Mouse (Mus musculus) MEL (cell line): ENCODE data around the gene Ube2q1. TPM values are rescaled to one million over a fixed set of nuclear protein-coding genes. Genes with fewer than 3 reads are reported as not detected.

Experiments used
- DNase-seq: peaks from one replicate; pipeline ENCODE4 v3.0.0; 2011; ENCODE audit warnings: low read depth, low spot score
- H3K27ac ChIP-seq: 2 replicates; pipeline ENCODE4 v1.5.1; 2012; ENCODE audit warnings: low read depth, mild to moderate bottlenecking, control low read depth, low read length, moderate library complexity; ENCODE audit not compliant: control insufficient read depth
- H3K27me3 ChIP-seq, 2 experiments: fragments of 150-350 bp in 1 of 2; sonication (generic) in 1 of 2; 2 replicates each; pipeline ENCODE4 v1.6.1; 2012; ENCODE audit warnings: low read length in 2 of 2, mild to moderate bottlenecking in 2 of 2, improper control_type of control experiment in 1 of 2, moderate library complexity in 1 of 2; ENCODE audit not compliant: insufficient read depth in 2 of 2, control insufficient read depth in 1 of 2
- H3K36me3 ChIP-seq, 2 experiments: 2 replicates each; pipeline ENCODE4 v1.6.1; 2012 to 2014; ENCODE audit warnings: low read length in 2 of 2, improper control_type of control experiment in 1 of 2, inconsistent platforms in 1 of 2, mild to moderate bottlenecking in 1 of 2; ENCODE audit not compliant: insufficient read depth in 2 of 2, control insufficient read depth in 1 of 2
- H3K4me1 ChIP-seq, 2 experiments: fragments of 150-350 bp in 1 of 2; sonication (generic) in 1 of 2; 2 replicates each; pipeline ENCODE4 v1.6.1; 2012; ENCODE audit warnings: low read length in 2 of 2, improper control_type of control experiment in 1 of 2, mild to moderate bottlenecking in 1 of 2; ENCODE audit not compliant: insufficient read depth in 2 of 2, control insufficient read depth in 1 of 2
- H3K4me3 ChIP-seq, 2 experiments: fragments of 150-350 bp in 1 of 2; sonication (generic) in 1 of 2; 2 replicates each; pipeline ENCODE4 v1.5.1; 2012; ENCODE audit warnings: low read depth in 2 of 2, low read length in 2 of 2, mild to moderate bottlenecking in 2 of 2, moderate library complexity in 2 of 2, control low read depth in 1 of 2, improper control_type of control experiment in 1 of 2; ENCODE audit not compliant: control insufficient read depth in 1 of 2, insufficient read depth in 1 of 2
- H3K79me2 ChIP-seq: 2 replicates; pipeline ENCODE4 v1.6.1; 2012; ENCODE audit warnings: mild to moderate bottlenecking, low read length, moderate library complexity; ENCODE audit not compliant: control insufficient read depth, poor library complexity, insufficient read depth
- H3K9ac ChIP-seq: 2 replicates; pipeline ENCODE4 v1.6.1; 2012; ENCODE audit warnings: low read depth, mild to moderate bottlenecking, control low read depth, low read length, moderate library complexity; ENCODE audit not compliant: control insufficient read depth, poor library complexity, severe bottlenecking
- H3K9me3 ChIP-seq: fragments of 150-350 bp; sonication (generic); replicated peaks from 2 replicates; pipeline ENCODE4 v1.6.1; 2012; ENCODE audit warnings: mild to moderate bottlenecking, low read length, improper control_type of control experiment, moderate library complexity; ENCODE audit not compliant: insufficient read depth
- CHD2 ChIP-seq: IDR thresholded peaks from 2 replicates; pipeline ENCODE4 v1.6.1; 2011; ENCODE audit warnings: low read length, improper control_type of control experiment
- CTCF ChIP-seq, 3 experiments: IDR thresholded peaks in 2 of 3; conservative IDR thresholded peaks in 1 of 3; 2 replicates each; pipeline ENCODE4 v1.5.1; 2011 to 2012; ENCODE audit warnings: low read length in 3 of 3, low read depth in 2 of 3, mild to moderate bottlenecking in 2 of 3, improper control_type of control experiment in 1 of 3, inconsistent platforms in 1 of 3, mixed read lengths in 1 of 3, moderate library complexity in 1 of 3; ENCODE audit not compliant: control insufficient read depth in 1 of 3, insufficient read depth in 1 of 3, poor library complexity in 1 of 3, severe bottlenecking in 1 of 3
- E2F4 ChIP-seq: IDR thresholded peaks from 2 replicates; pipeline ENCODE4 v1.6.1; 2011; ENCODE audit warnings: low read depth, low read length, improper control_type of control experiment, borderline replicate concordance
- ETS1 ChIP-seq: IDR thresholded peaks from 2 replicates; pipeline ENCODE4 v1.6.1; 2012; ENCODE audit warnings: low read depth, mild to moderate bottlenecking, inconsistent platforms, low read length, improper control_type of control experiment, moderate library complexity
- GABPA ChIP-seq: IDR thresholded peaks from 2 replicates; pipeline ENCODE4 v1.6.1; 2012; ENCODE audit warnings: low read depth, mild to moderate bottlenecking, inconsistent platforms, low read length, improper control_type of control experiment, moderate library complexity
- HCFC1 ChIP-seq: IDR thresholded peaks from 2 replicates; pipeline ENCODE4 v1.6.1; 2012; ENCODE audit warnings: low read depth, mild to moderate bottlenecking, inconsistent platforms, low read length, improper control_type of control experiment, moderate library complexity
- MYC ChIP-seq: IDR thresholded peaks from 2 replicates; pipeline ENCODE4 v1.6.1; 2011; ENCODE audit warnings: low read depth, mild to moderate bottlenecking, low read length, improper control_type of control experiment, moderate library complexity
- POLR2A ChIP-seq, 2 experiments: IDR thresholded peaks; 2 replicates each; pipeline ENCODE4 v1.6.1; 2011 to 2012; ENCODE audit warnings: low read length in 2 of 2, mild to moderate bottlenecking in 2 of 2, control low read depth in 1 of 2, improper control_type of control experiment in 1 of 2, low read depth in 1 of 2, moderate library complexity in 1 of 2; ENCODE audit not compliant: control insufficient read depth in 1 of 2, insufficient read depth in 1 of 2, poor library complexity in 1 of 2
- POLR2AphosphoS2 ChIP-seq: IDR thresholded peaks from 2 replicates; pipeline ENCODE4 v1.6.1; 2011; ENCODE audit warnings: low read length, improper control_type of control experiment
- POLR2AphosphoS5 ChIP-seq: IDR thresholded peaks from 2 replicates; pipeline ENCODE4 v1.6.1; 2012; ENCODE audit warnings: low read depth, borderline replicate concordance, mild to moderate bottlenecking, inconsistent platforms, low read length, moderate library complexity, mixed read lengths
- RAD21 ChIP-seq: IDR thresholded peaks from 2 replicates; pipeline ENCODE4 v1.6.1; 2011; ENCODE audit warnings: mild to moderate bottlenecking, low read depth, low read length, improper control_type of control experiment
- RCOR1 ChIP-seq: IDR thresholded peaks from 2 replicates; pipeline ENCODE4 v1.6.1; 2012; ENCODE audit warnings: low read depth, mild to moderate bottlenecking, inconsistent platforms, low read length, improper control_type of control experiment
- SMC3 ChIP-seq: IDR thresholded peaks from 2 replicates; pipeline ENCODE4 v1.6.1; 2011; ENCODE audit warnings: low read depth, low read length, improper control_type of control experiment
- TAL1 ChIP-seq: IDR thresholded peaks from 2 replicates; pipeline ENCODE4 v1.6.1; 2012; ENCODE audit warnings: mild to moderate bottlenecking, inconsistent platforms, low read length, moderate library complexity, mixed read lengths
- TBP ChIP-seq: IDR thresholded peaks from 2 replicates; pipeline ENCODE4 v1.8.0; 2011; ENCODE audit warnings: low read depth, low read length, improper control_type of control experiment
- UBTF ChIP-seq: IDR thresholded peaks from 2 replicates; pipeline ENCODE4 v1.6.1; 2012; ENCODE audit warnings: low read depth, mild to moderate bottlenecking, inconsistent platforms, low read length, improper control_type of control experiment, moderate library complexity, borderline replicate concordance; ENCODE audit not compliant: insufficient read depth
- USF2 ChIP-seq, 2 experiments: IDR thresholded peaks; 2 replicates each; pipeline ENCODE4 v1.6.1; 2011 to 2012; ENCODE audit warnings: improper control_type of control experiment in 2 of 2, low read length in 2 of 2, borderline replicate concordance in 1 of 2, inconsistent platforms in 1 of 2, low read depth in 1 of 2, mild to moderate bottlenecking in 1 of 2; ENCODE audit not compliant: insufficient read depth in 1 of 2
- ZC3H11A ChIP-seq: IDR thresholded peaks from 2 replicates; pipeline ENCODE4 v1.6.1; 2012; ENCODE audit warnings: low read depth, mild to moderate bottlenecking, inconsistent platforms, low read length, improper control_type of control experiment
- ZNF384 ChIP-seq: IDR thresholded peaks from 2 replicates; pipeline ENCODE4 v1.6.1; 2012; ENCODE audit warnings: low read depth, mild to moderate bottlenecking, inconsistent platforms, low read length, improper control_type of control experiment
- polyA plus RNA-seq, 2 experiments: library from polyadenylated mRNA; stranded (reverse) in 1 of 2; unstranded in 1 of 2; fragments of >175 nt in 1 of 2; fragments of >200 nt in 1 of 2; gene quantifications; 2 replicates each; pipeline versions ENCODE4 v1.2.1 to v1.2.4; 2012; ENCODE audit warnings: low replicate concordance in 2 of 2, low read depth in 1 of 2; ENCODE audit not compliant: insufficient read length in 2 of 2, insufficient read depth in 1 of 2, missing spikeins in 1 of 2
- total RNA-seq: library from RNA; depleted of rRNA; stranded (reverse); fragments of 300-350 nt; gene quantifications from 2 replicates; pipeline ENCODE4 v1.2.3, GENCODE M21; 2012

Ube2q1 gene
- total and polyA plus RNA-seq, 3 experiments = 73.8 to 162 (median 89.0) TPM

GRCm38 (mm10) chr3:89808638-89809037, 35.2 kb downstream of the Ube2q1 start:
- peak; percentile 67 for DNase-seq
- Histone ChIP-seq H3K9me3 (no peaks in the 10 kb centered on the region), H3K27ac (no peak overlapping the region), H3K4me1 (peaks cover 2 to 14% of the 10 kb centered on the region in 2 experiments; a peak in 3 of 4 replicates), H3K79me2 (no peaks in the 10 kb centered on the region), H3K9ac (peak overlapping the region; percentile 23; the same call in 1 of the 2 replicates), H3K36me3 (peaks cover 0 to 8% of the 10 kb centered on the region in 2 experiments; a peak in 2 of 4 replicates), H3K27me3 (no peaks in the 10 kb centered on the region), H3K4me3 (no peak overlapping the region)
- TF ChIP-seq RCOR1 (no peak), TAL1 (no peak), CHD2 (no peak), USF2 (IDR thresholded peaks at IDR 0.05; ENCODE audit: borderline replicate concordance in 1 of 2, insufficient read depth in 1 of 2, low read depth in 1 of 2, low read length in 2 of 2) (no peak), E2F4 (no peak), POLR2AphosphoS2 (no peak), ZC3H11A (no peak), POLR2AphosphoS5 (no peak)

- peak; percentile 74 for DNase-seq
- H3K27ac ChIP-seq = no peak overlapping the region
- H3K9ac ChIP-seq = no peak overlapping the region
- peak; percentile 19; the same call in 1 of the 2 replicates for TF ChIP-seq ZNF384
- no peak for TF ChIP-seq HCFC1
- TF ChIP-seq MYC = peak; percentile 91
- TF ChIP-seq TAL1 = no peak
- no peak for TF ChIP-seq USF2 (IDR thresholded peaks at IDR 0.05; ENCODE audit: borderline replicate concordance in 1 of 2, insufficient read depth in 1 of 2, low read depth in 1 of 2, low read length in 2 of 2)
- TF ChIP-seq ZC3H11A = peak; percentile 55
- no peak for TF ChIP-seq ETS1
- no peak for TF ChIP-seq UBTF
- TF ChIP-seq TBP = no peak
- no peak for TF ChIP-seq POLR2AphosphoS5
- no peak for TF ChIP-seq GABPA
- peak; percentile 63 for TF ChIP-seq RAD21
- peak; percentile 49 to 80 (median 55) for TF ChIP-seq CTCF (IDR thresholded peaks at IDR 0.05 in 2 of 3, conservative IDR thresholded peaks at IDR 0.05 in 1 of 3; ENCODE audit: control insufficient read depth in 1 of 3, insufficient read depth in 1 of 3, low read depth in 2 of 3, low read length in 3 of 3, poor library complexity in 1 of 3, severe bottlenecking in 1 of 3)
- peak; percentile 79 for TF ChIP-seq SMC3
- TF ChIP-seq POLR2A (IDR thresholded peaks at IDR 0.05; ENCODE audit: control insufficient read depth in 1 of 2, insufficient read depth in 1 of 2, low read depth in 1 of 2, low read length in 2 of 2, poor library complexity in 1 of 2) = no peak
- TF ChIP-seq RCOR1 = 0 out of 2 replicates have a peak, but pooled peaks have one; percentile 13
- TF ChIP-seq, all 39 proteins: peak for 7
- H3K9me3 ChIP-seq = no peaks in the 10 kb centered on the region
- H3K27me3 ChIP-seq = no peaks in the 10 kb centered on the region
- peaks cover 0 to 8% of the 10 kb centered on the region in 2 experiments; a peak in 2 of 4 replicates for H3K36me3 ChIP-seq
- H3K79me2 ChIP-seq = no peaks in the 10 kb centered on the region
- H3K4me3 ChIP-seq = no peak overlapping the region
- peaks cover 2 to 14% of the 10 kb centered on the region in 2 experiments; a peak in 3 of 4 replicates for H3K4me1 ChIP-seq
Observed at GRCm38 (mm10) chr3:89810841-89811240, 37.4 kb downstream of the Ube2q1 start.
